Mouse (Mus musculus): Measurements from ENCODE around the gene Arhgef17. TPM values are rescaled to one million over a fixed set of nuclear protein-coding genes. Genes with fewer than 3 reads are reported as not detected.

The Arhgef17 gene
- polyA plus RNA-seq, 1 experiment: 8.0 TPM

DNA sequence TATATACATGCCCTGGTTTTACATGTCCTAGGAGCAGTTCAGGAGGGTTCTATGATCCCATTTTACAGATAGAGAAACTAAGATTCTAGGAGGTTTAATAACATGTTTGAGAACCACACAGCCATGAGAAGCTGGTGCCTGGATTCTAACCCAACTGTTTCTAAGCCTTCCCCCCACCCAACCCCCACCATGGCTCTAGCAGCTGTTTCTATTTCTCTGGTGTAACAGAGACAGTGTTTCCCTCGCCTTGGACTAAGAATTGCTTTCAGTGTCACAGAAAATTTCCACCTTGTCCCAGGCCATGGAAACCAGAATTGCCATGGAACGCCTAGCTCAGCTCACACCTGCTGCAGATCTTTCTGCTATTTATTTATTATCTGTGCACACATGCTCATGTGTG lies 28.6 kb upstream of the Arhgef17 start:
- no peaks in the 10 kb centered on the region for H3K4me1 ChIP-seq (ENCODE audit: control insufficient read depth, insufficient read depth, insufficient read length, low read length)
- no peaks in the 10 kb centered on the region for H3K36me3 ChIP-seq (ENCODE audit: control insufficient read depth, insufficient read depth, low read length)
- no peak overlapping the region for H3K27ac ChIP-seq (ENCODE audit: insufficient read depth, low read depth, low read length)
- H3K27me3 ChIP-seq (ENCODE audit: control insufficient read depth, insufficient read depth, low read length): no peaks in the 10 kb centered on the region
- H3K4me3 ChIP-seq (ENCODE audit: low read depth, low read length): no peak overlapping the region
- no peak for TF ChIP-seq CTCF (IDR thresholded peaks at IDR 0.05; ENCODE audit: extremely low read depth, insufficient read length, insufficient replicate concordance, low read depth, low read length)
- no peak for TF ChIP-seq POLR2A (IDR thresholded peaks at IDR 0.05; ENCODE audit: low read depth, low read length)
- WGBS: 75% methylated on average over 2 of the region's 2 CpGs

- Histone ChIP-seq H3K4me3 (ENCODE audit: low read depth, low read length) (no peak overlapping the region), H3K36me3 (ENCODE audit: control insufficient read depth, insufficient read depth, low read length) (no peaks in the 10 kb centered on the region), H3K4me1 (ENCODE audit: control insufficient read depth, insufficient read depth, insufficient read length, low read length) (no peaks in the 10 kb centered on the region), H3K27ac (ENCODE audit: insufficient read depth, low read depth, low read length) (no peak overlapping the region), H3K27me3 (ENCODE audit: control insufficient read depth, insufficient read depth, low read length) (no peaks in the 10 kb centered on the region)
- TF ChIP-seq POLR2A (IDR thresholded peaks at IDR 0.05; ENCODE audit: low read depth, low read length) (no peak), CTCF (IDR thresholded peaks at IDR 0.05; ENCODE audit: extremely low read depth, insufficient read length, insufficient replicate concordance, low read depth, low read length) (peak; percentile 19; the same call in 1 of the 2 replicates)
- WGBS: 97% methylated on average over 2 of the region's 2 CpGs
These were observed 26.5 kb upstream of the Arhgef17 start for GRCm38 (mm10) chr7:100958426-100958825.

GRCm38 (mm10) chr7:100952686-100953085 lies 20.8 kb upstream of the Arhgef17 start:
- TF ChIP-seq CTCF (IDR thresholded peaks at IDR 0.05; ENCODE audit: extremely low read depth, insufficient read length, insufficient replicate concordance, low read depth, low read length) (no peak), POLR2A (IDR thresholded peaks at IDR 0.05; ENCODE audit: low read depth, low read length) (no peak)
- 79% methylated on average over 7 of the region's 7 CpGs for WGBS
- Histone ChIP-seq H3K27ac (ENCODE audit: insufficient read depth, low read depth, low read length) (peak overlapping the region; percentile 36), H3K4me1 (ENCODE audit: control insufficient read depth, insufficient read depth, insufficient read length, low read length) (no peaks in the 10 kb centered on the region; the same call in 1 of the 2 replicates), H3K4me3 (ENCODE audit: low read depth, low read length) (no peak overlapping the region), H3K36me3 (ENCODE audit: control insufficient read depth, insufficient read depth, low read length) (no peaks in the 10 kb centered on the region), H3K27me3 (ENCODE audit: control insufficient read depth, insufficient read depth, low read length) (no peaks in the 10 kb centered on the region)

GRCm38 (mm10) chr7:100951903-100952302 lies 20.0 kb upstream of the Arhgef17 start:
- H3K4me3 ChIP-seq (ENCODE audit: low read depth, low read length): no peak overlapping the region
- no peaks in the 10 kb centered on the region; the same call in 1 of the 2 replicates for H3K4me1 ChIP-seq (ENCODE audit: control insufficient read depth, insufficient read depth, insufficient read length, low read length)
- TF ChIP-seq CTCF (IDR thresholded peaks at IDR 0.05; ENCODE audit: extremely low read depth, insufficient read length, insufficient replicate concordance, low read depth, low read length) (no peak), POLR2A (IDR thresholded peaks at IDR 0.05; ENCODE audit: low read depth, low read length) (no peak)
- H3K27ac ChIP-seq (ENCODE audit: insufficient read depth, low read depth, low read length): peak overlapping the region; percentile 6
- 56% methylated on average over 2 of the region's 2 CpGs for WGBS
- no peaks in the 10 kb centered on the region for H3K36me3 ChIP-seq (ENCODE audit: control insufficient read depth, insufficient read depth, low read length)
- no peaks in the 10 kb centered on the region for H3K27me3 ChIP-seq (ENCODE audit: control insufficient read depth, insufficient read depth, low read length)

GRCm38 (mm10) chr7:100950481-100951010 lies 18.6 kb upstream of the Arhgef17 start:
- no peak overlapping the region for H3K4me3 ChIP-seq (ENCODE audit: low read depth, low read length)
- H3K27me3 ChIP-seq (ENCODE audit: control insufficient read depth, insufficient read depth, low read length): no peaks in the 10 kb centered on the region
- no peak for TF ChIP-seq CTCF (IDR thresholded peaks at IDR 0.05; ENCODE audit: extremely low read depth, insufficient read length, insufficient replicate concordance, low read depth, low read length)
- TF ChIP-seq POLR2A (IDR thresholded peaks at IDR 0.05; ENCODE audit: low read depth, low read length): no peak
- 69% methylated on average over 12 of the region's 12 CpGs for WGBS
- H3K4me1 ChIP-seq (ENCODE audit: control insufficient read depth, insufficient read depth, insufficient read length, low read length): no peaks in the 10 kb centered on the region; the same call in 1 of the 2 replicates
- H3K36me3 ChIP-seq (ENCODE audit: control insufficient read depth, insufficient read depth, low read length): no peaks in the 10 kb centered on the region
- peak overlapping the region; percentile 17; the same call in 1 of the 2 replicates for H3K27ac ChIP-seq (ENCODE audit: insufficient read depth, low read depth, low read length)

- H3K4me3 ChIP-seq (ENCODE audit: low read depth, low read length): no peak overlapping the region
- 81% methylated on average over 5 of the region's 5 CpGs for WGBS
- no peaks in the 10 kb centered on the region; the same call in 1 of the 2 replicates for H3K4me1 ChIP-seq (ENCODE audit: control insufficient read depth, insufficient read depth, insufficient read length, low read length)
These were observed 18.1 kb upstream of the Arhgef17 start for GRCm38 (mm10) chr7:100950031-100950430.

DNA sequence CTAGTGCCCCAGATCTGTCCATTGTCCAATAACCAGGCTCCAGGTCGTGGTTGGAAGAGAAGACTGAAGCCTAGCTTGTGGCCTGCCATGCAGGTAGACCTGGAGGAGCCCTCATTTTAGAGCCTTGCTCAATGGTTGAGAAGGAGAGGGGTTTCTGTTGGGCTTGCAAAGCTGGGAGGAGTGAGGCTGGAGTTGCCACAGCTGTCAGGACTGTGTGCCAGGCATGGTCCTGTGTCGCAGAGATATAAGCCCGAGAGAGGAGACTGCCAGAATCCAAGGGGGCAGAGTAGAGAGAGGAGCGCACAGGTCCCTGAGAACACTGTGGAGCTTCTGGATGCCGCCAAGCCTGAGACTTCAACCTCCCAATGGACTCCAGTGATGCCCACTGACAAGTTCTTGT lies 12.8 kb upstream of the Arhgef17 start:
- Histone ChIP-seq H3K4me1 (ENCODE audit: control insufficient read depth, insufficient read depth, insufficient read length, low read length) (no peaks in the 10 kb centered on the region), H3K4me3 (ENCODE audit: low read depth, low read length) (no peak overlapping the region), H3K27ac (ENCODE audit: insufficient read depth, low read depth, low read length) (peak overlapping the region; percentile 18; the same call in 1 of the 2 replicates), H3K36me3 (ENCODE audit: control insufficient read depth, insufficient read depth, low read length) (no peaks in the 10 kb centered on the region), H3K27me3 (ENCODE audit: control insufficient read depth, insufficient read depth, low read length) (no peaks in the 10 kb centered on the region)
- TF ChIP-seq CTCF (IDR thresholded peaks at IDR 0.05; ENCODE audit: extremely low read depth, insufficient read length, insufficient replicate concordance, low read depth, low read length): no peak
- TF ChIP-seq POLR2A (IDR thresholded peaks at IDR 0.05; ENCODE audit: low read depth, low read length): no peak
- 90% methylated on average over 5 of the region's 5 CpGs for WGBS

More at GRCm38 (mm10) chr7:100950031-100950430, 18.1 kb upstream of the Arhgef17 start:
- no peaks in the 10 kb centered on the region for H3K36me3 ChIP-seq (ENCODE audit: control insufficient read depth, insufficient read depth, low read length)
- H3K27ac ChIP-seq (ENCODE audit: insufficient read depth, low read depth, low read length): peak overlapping the region; percentile 17
- TF ChIP-seq POLR2A (IDR thresholded peaks at IDR 0.05; ENCODE audit: low read depth, low read length) (no peak), CTCF (IDR thresholded peaks at IDR 0.05; ENCODE audit: extremely low read depth, insufficient read length, insufficient replicate concordance, low read depth, low read length) (no peak)
- no peaks in the 10 kb centered on the region for H3K27me3 ChIP-seq (ENCODE audit: control insufficient read depth, insufficient read depth, low read length)

Data from small intestine, adult 2 months (tissue).